17 mouse cellular contexts compared by ENCODE assay signal in genomic region chr12:53749375-53749774, GRCm38 (mm10).
DNase-seq lines count a peak whose midpoint lies in the region; ATAC-seq lines count a peak whose summit lies in the region.
"Had no signal": no experiment of that assay in that cellular context is flagged by ENCODE, and none has a peak within 500 bp of the region (broad histone marks: within the 10 kb centered on the region; RNA-seq: fewer than 3 reads in every experiment).

No protein-coding gene starts in this region.

- no peak overlapping the region for H3K4me2 ChIP-seq in hindbrain, embryonic 14.5 days (replicated peaks)
- no peak overlapping the region for H3K4me2 ChIP-seq in hindbrain, embryonic 12.5 days (replicated peaks)
- H3K4me2 ChIP-seq in neural tube, embryonic 12.5 days (replicated peaks) = no peak overlapping the region
- no peak overlapping the region for H3K4me2 ChIP-seq in forebrain, embryonic 16.5 days (ENCODE audit: low read length)
- H3K4me2 ChIP-seq in neural tube, embryonic 13.5 days = no peak overlapping the region
- H3K4me2 ChIP-seq: heart, embryonic 15.5 days; liver, embryonic 13.5 days had no signal

- H3K27ac ChIP-seq in hindbrain, embryonic 14.5 days = no peak overlapping the region
- H3K27ac ChIP-seq in hindbrain, embryonic 12.5 days = no peak overlapping the region
- H3K27ac ChIP-seq in neural tube, embryonic 12.5 days = no peak overlapping the region
- no peak overlapping the region for H3K27ac ChIP-seq in forebrain, embryonic 16.5 days (ENCODE audit: low read length)
- H3K27ac ChIP-seq in neural tube, embryonic 13.5 days (replicated peaks) = no peak overlapping the region
- H3K27ac ChIP-seq: embryonic facial prominence, embryonic 10.5 days; gastrocnemius, adult 2 months; heart, embryonic 15.5 days; liver, embryonic 13.5 days had no signal

- H3K27me3 ChIP-seq in hindbrain, embryonic 14.5 days (ENCODE audit: control insufficient read depth, insufficient read depth, low read length) = no peaks in the 10 kb centered on the region
- H3K27me3 ChIP-seq in hindbrain, embryonic 12.5 days = no peaks in the 10 kb centered on the region
- H3K27me3 ChIP-seq in neural tube, embryonic 12.5 days (replicated peaks) = no peaks in the 10 kb centered on the region
- no peaks in the 10 kb centered on the region for H3K27me3 ChIP-seq in forebrain, embryonic 16.5 days (replicated peaks; ENCODE audit: control insufficient read depth, insufficient read depth, low read length)
- no peaks in the 10 kb centered on the region; the same call in 1 of the 2 replicates for H3K27me3 ChIP-seq in neural tube, embryonic 13.5 days
- H3K27me3 ChIP-seq: heart, embryonic 15.5 days; liver, embryonic 13.5 days had no signal

- no peak overlapping the region for H3K4me3 ChIP-seq in hindbrain, embryonic 14.5 days (replicated peaks; ENCODE audit: low read length)
- H3K4me3 ChIP-seq in hindbrain, embryonic 12.5 days = no peak overlapping the region
- H3K4me3 ChIP-seq in neural tube, embryonic 12.5 days = no peak overlapping the region
- no peak overlapping the region for H3K4me3 ChIP-seq in forebrain, embryonic 16.5 days (replicated peaks; ENCODE audit: low read length)
- no peak overlapping the region for H3K4me3 ChIP-seq in neural tube, embryonic 13.5 days
- H3K4me3 ChIP-seq: embryonic facial prominence, embryonic 10.5 days; gastrocnemius, adult 2 months; heart, embryonic 15.5 days; liver, embryonic 13.5 days had no signal

- H3K36me3 ChIP-seq in hindbrain, embryonic 14.5 days (replicated peaks; ENCODE audit: control insufficient read depth, insufficient read depth) = no peaks in the 10 kb centered on the region
- H3K36me3 ChIP-seq in hindbrain, embryonic 12.5 days = no peaks in the 10 kb centered on the region
- no peaks in the 10 kb centered on the region for H3K36me3 ChIP-seq in neural tube, embryonic 12.5 days
- no peaks in the 10 kb centered on the region for H3K36me3 ChIP-seq in forebrain, embryonic 16.5 days (ENCODE audit: control insufficient read depth, insufficient read depth)
- H3K36me3 ChIP-seq in neural tube, embryonic 13.5 days = no peaks in the 10 kb centered on the region
- H3K36me3 ChIP-seq: embryonic facial prominence, embryonic 10.5 days; heart, embryonic 15.5 days; liver, embryonic 13.5 days had no signal

- H3K9ac ChIP-seq in hindbrain, embryonic 14.5 days = no peak overlapping the region
- H3K9ac ChIP-seq in hindbrain, embryonic 12.5 days = no peak overlapping the region
- no peak overlapping the region for H3K9ac ChIP-seq in neural tube, embryonic 12.5 days
- H3K9ac ChIP-seq in forebrain, embryonic 16.5 days (replicated peaks; ENCODE audit: low read depth, low read length) = no peak overlapping the region
- H3K9ac ChIP-seq in neural tube, embryonic 13.5 days = no peak overlapping the region
- H3K9ac ChIP-seq: heart, embryonic 15.5 days; liver, embryonic 13.5 days had no signal

- peaks cover 40% of the 10 kb centered on the region for H3K4me1 ChIP-seq in hindbrain, embryonic 14.5 days (replicated peaks; ENCODE audit: control insufficient read depth, insufficient read depth, low read length)
- H3K4me1 ChIP-seq in hindbrain, embryonic 12.5 days = peaks cover 28% of the 10 kb centered on the region
- peaks cover 21% of the 10 kb centered on the region for H3K4me1 ChIP-seq in neural tube, embryonic 12.5 days
- peaks cover 26% of the 10 kb centered on the region for H3K4me1 ChIP-seq in forebrain, embryonic 16.5 days (replicated peaks; ENCODE audit: control insufficient read depth, insufficient read depth, low read length)
- peaks cover 62% of the 10 kb centered on the region for H3K4me1 ChIP-seq in neural tube, embryonic 13.5 days (replicated peaks)
- H3K4me1 ChIP-seq: liver, embryonic 13.5 days had no signal

- 54% methylated on average over 4 of the region's 4 CpGs for WGBS in hindbrain, embryonic 14.5 days
- 78% methylated on average over 4 of the region's 4 CpGs for WGBS in hindbrain, embryonic 12.5 days
- WGBS in neural tube, embryonic 12.5 days = 36% methylated on average over 4 of the region's 4 CpGs
- WGBS in forebrain, embryonic 16.5 days = 37% methylated on average over 4 of the region's 4 CpGs
- 24% methylated on average over 4 of the region's 4 CpGs for WGBS in neural tube, embryonic 13.5 days

- DNase-seq in hindbrain, embryonic 14.5 days (ENCODE audit: low spot score) = no peak
- no peak for DNase-seq in neural tube, embryonic 10.5 days (ENCODE audit: extremely low spot score, low spot score)
- DNase-seq in adrenal gland, adult (ENCODE audit: inconsistent age in 2 of 2, low spot score in 1 of 2) = no peak
- no peak for DNase-seq in kidney, postnatal 10 days
- DNase-seq: adrenal gland, adult 2 months; cerebellum, postnatal 36 days; gastrocnemius, adult 2 months; heart, adult 11 months; liver, embryonic 13.5 days; thymus, adult 18-20 months had no signal

- H3K9me3 ChIP-seq in hindbrain, embryonic 14.5 days (ENCODE audit: control insufficient read depth, low read length) = no peaks in the 10 kb centered on the region
- no peaks in the 10 kb centered on the region for H3K9me3 ChIP-seq in hindbrain, embryonic 12.5 days (replicated peaks)
- no peaks in the 10 kb centered on the region for H3K9me3 ChIP-seq in neural tube, embryonic 12.5 days
- H3K9me3 ChIP-seq in forebrain, embryonic 16.5 days (ENCODE audit: control insufficient read depth, low read length) = no peaks in the 10 kb centered on the region
- no peaks in the 10 kb centered on the region for H3K9me3 ChIP-seq in neural tube, embryonic 13.5 days
- H3K9me3 ChIP-seq: embryonic facial prominence, embryonic 10.5 days; heart, embryonic 15.5 days; liver, embryonic 13.5 days had no signal

- peak; percentile 61; the same call in 1 of the 2 replicates for ATAC-seq in hindbrain, embryonic 14.5 days (ENCODE audit: low FRiP score)
- ATAC-seq in hindbrain, embryonic 12.5 days (ENCODE audit: low FRiP score) = no peak
- ATAC-seq in neural tube, embryonic 12.5 days (ENCODE audit: low FRiP score, low read depth) = peak; percentile 25; the same call in 1 of the 2 replicates
- ATAC-seq in forebrain, embryonic 16.5 days = peak; percentile 77
- peak; percentile 70; the same call in 1 of the 2 replicates for ATAC-seq in neural tube, embryonic 13.5 days (ENCODE audit: low read depth)
- ATAC-seq: inflammation-experienced regulatory T-cells, adult 6 months had no signal
